Mouse (Mus musculus): ENCODE results near the gene Vwa3b.
"Not testable (repeated sequence)": the region's sequence is repeated elsewhere in the genome, so short reads cannot be mapped to it uniquely, and the experiment has no call there.

Vwa3b gene

GRCm38 (mm10) chr1:37025962-37026686 lies at the start of gene Vwa3b:
Vwa3b (plus strand) TSS chr1:37026596.
- DNase-seq (ENCODE audit: low spot score): no peak

- no peak for DNase-seq (ENCODE audit: low spot score)
Measured at GRCm38 (mm10) chr1:36976770-36977169, 49.6 kb upstream of the Vwa3b start.

- DNase-seq (ENCODE audit: low spot score): no peak
Measured at GRCm38 (mm10) chr1:36982191-36982961, 44.0 kb upstream of the Vwa3b start.

- DNase-seq (ENCODE audit: low spot score): no peak
Measured at GRCm38 (mm10) chr1:36983754-36984153, 42.6 kb upstream of the Vwa3b start.

- no peak for DNase-seq (ENCODE audit: low spot score)
Measured at GRCm38 (mm10) chr1:36984406-36984805, 42.0 kb upstream of the Vwa3b start.

GRCm38 (mm10) chr1:36985896-36986295 lies 40.5 kb upstream of the Vwa3b start:
- DNase-seq (ENCODE audit: low spot score): no peak

- no peak for DNase-seq (ENCODE audit: low spot score)
Measured at GRCm38 (mm10) chr1:36986396-36987160, 39.8 kb upstream of the Vwa3b start.

- no peak for DNase-seq (ENCODE audit: low spot score)
Measured at GRCm38 (mm10) chr1:36987172-36988148, 38.9 kb upstream of the Vwa3b start.

- no peak for DNase-seq (ENCODE audit: low spot score)
Measured at GRCm38 (mm10) chr1:36988161-36988560, 38.2 kb upstream of the Vwa3b start.

- DNase-seq (ENCODE audit: low spot score): no peak
Measured at GRCm38 (mm10) chr1:36988561-36988960, 37.8 kb upstream of the Vwa3b start.

- no peak for DNase-seq (ENCODE audit: low spot score)
Measured at GRCm38 (mm10) chr1:36994296-36994695, 32.1 kb upstream of the Vwa3b start.

GRCm38 (mm10) chr1:36995760-36996159 lies 30.6 kb upstream of the Vwa3b start:
- DNase-seq (ENCODE audit: low spot score): no peak

- DNase-seq (ENCODE audit: low spot score): peak; percentile 36
Measured at GRCm38 (mm10) chr1:36996561-36997213, 29.7 kb upstream of the Vwa3b start.

- DNase-seq (ENCODE audit: low spot score): no peak
Measured at GRCm38 (mm10) chr1:37000307-37000706, 26.1 kb upstream of the Vwa3b start.

- no peak for DNase-seq (ENCODE audit: low spot score)
Measured at GRCm38 (mm10) chr1:37001636-37002315, 24.6 kb upstream of the Vwa3b start.

- DNase-seq (ENCODE audit: low spot score): no peak
Measured at GRCm38 (mm10) chr1:37002316-37003008, 23.9 kb upstream of the Vwa3b start.

- no peak for DNase-seq (ENCODE audit: low spot score)
Measured at GRCm38 (mm10) chr1:37004533-37004932, 21.9 kb upstream of the Vwa3b start.

GRCm38 (mm10) chr1:37005036-37005435 lies 21.4 kb upstream of the Vwa3b start:
- DNase-seq (ENCODE audit: low spot score): no peak

- not testable (repeated sequence) for DNase-seq (ENCODE audit: low spot score)
Measured at GRCm38 (mm10) chr1:37006529-37006928, 19.9 kb upstream of the Vwa3b start.

GRCm38 (mm10) chr1:37009880-37010279 lies 16.5 kb upstream of the Vwa3b start:
- no peak for DNase-seq (ENCODE audit: low spot score)
